Mouse (Mus musculus) liver, postnatal 0 days (tissue): ENCODE measurements around the gene Adamts4. TPM values are rescaled to one million over a fixed set of nuclear protein-coding genes. Genes with fewer than 3 reads are reported as not detected.

Source experiments
- ATAC-seq: fragments of 200-750 bp; cut with Nextera tagmentation; 2 replicates; pipeline ENCODE4 v1.8.0; 2017; ENCODE audit warnings: mild to moderate bottlenecking, moderate library complexity
- DNase-seq: peaks from one replicate; pipeline ENCODE4 v3.0.0-alpha.2; 2016
- H3K27ac ChIP-seq: fragments of 300-500 bp; sonication (generic); 2 replicates; pipeline ENCODE4 v1.5.1; 2014; ENCODE audit warnings: antibody characterized with exemption, moderate library complexity, mild to moderate bottlenecking, low read depth
- H3K27me3 ChIP-seq: fragments of 300-500 bp; sonication (generic); 2 replicates; pipeline ENCODE4 v1.6.1; 2014; ENCODE audit warnings: low read length, control low read depth, mixed read lengths; ENCODE audit not compliant: insufficient read depth
- H3K36me3 ChIP-seq: fragments of 300-500 bp; sonication (generic); replicated peaks from 2 replicates; pipeline ENCODE4 v1.6.1; 2014; ENCODE audit warnings: mild to moderate bottlenecking, control low read depth, low read length, moderate library complexity, mixed read lengths; ENCODE audit not compliant: insufficient read depth
- H3K4me1 ChIP-seq: fragments of 300-500 bp; sonication (generic); 2 replicates; pipeline ENCODE4 v1.6.1; 2014; ENCODE audit warnings: antibody characterized with exemption, mild to moderate bottlenecking, control low read depth; ENCODE audit not compliant: insufficient read depth
- H3K4me2 ChIP-seq: fragments of 300-500 bp; sonication (generic); 2 replicates; pipeline ENCODE4 v1.6.1; 2014; ENCODE audit warnings: low read depth, mild to moderate bottlenecking, low read length, moderate library complexity, mixed read lengths
- H3K4me3 ChIP-seq: fragments of 300-500 bp; sonication (generic); 2 replicates; pipeline ENCODE4 v1.5.1; 2014; ENCODE audit warnings: low read depth, low read length
- H3K9ac ChIP-seq: fragments of 300-500 bp; sonication (generic); replicated peaks from 2 replicates; pipeline ENCODE4 v1.6.1; 2014; ENCODE audit warnings: mild to moderate bottlenecking, moderate library complexity
- H3K9me3 ChIP-seq: fragments of 300-500 bp; sonication (generic); 2 replicates; pipeline ENCODE4 v1.6.1; 2016; ENCODE audit warnings: mild to moderate bottlenecking, control low read depth, low read length, mixed read lengths
- CTCF ChIP-seq: sonication (generic); IDR thresholded peaks from 2 replicates; pipeline ENCODE4 v1.5.1; 2016; ENCODE audit warnings: antibody characterized with exemption, low read depth
- EP300 ChIP-seq: IDR thresholded peaks from 2 replicates; pipeline ENCODE4 v1.6.1; 2016; ENCODE audit warnings: antibody characterized with exemption, low read depth, mild to moderate bottlenecking
- WGBS: fragments of 180-500 bp; shearing (Covaris S2); extraction: QIAGEN DNeasy Blood & Tissue Kit; methylation state at CpG from one replicate; pipeline ENCODE4 v1.1.7; 2014; ENCODE audit not compliant: insufficient replicate concordance; 5-methylcytosine and 5-hydroxymethylcytosine counted together
- polyA plus RNA-seq: library from polyadenylated mRNA; unstranded; fragments of >200 nt; fragmentation: Nextera tagmentation; extraction: Ambion mirVana; gene quantifications from 2 replicates; pipeline ENCODE4 v1.2.1, GENCODE M21; 2015

Gene Adamts4
- polyA plus RNA-seq, 1 experiment from 2014 or later = 0.51 TPM

DNA sequence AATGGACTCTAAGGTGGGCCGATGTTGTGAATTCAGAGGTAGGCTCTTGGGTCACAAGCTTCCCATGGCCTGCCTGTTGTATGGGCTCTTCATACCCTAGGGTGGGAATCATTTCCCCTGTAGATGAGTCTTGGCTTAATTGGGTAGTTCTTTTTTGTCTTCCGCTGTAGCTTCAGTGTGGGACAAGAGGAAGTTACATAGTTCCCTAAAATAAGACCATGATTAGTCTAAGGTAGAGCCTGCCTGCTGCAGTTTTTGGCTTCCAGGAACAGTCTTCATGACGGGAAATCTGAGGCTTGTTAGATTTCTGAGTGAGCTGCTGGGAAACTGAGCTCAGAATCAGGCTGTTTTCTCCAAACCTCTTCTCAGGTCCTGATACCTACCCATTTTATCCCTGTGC, 21.9 kb downstream of the Adamts4 start:
- ATAC-seq (no peak), DNase-seq (no peak)
- Histone ChIP-seq H3K27me3 (no peaks in the 10 kb centered on the region), H3K36me3 (peaks cover 42% of the 10 kb centered on the region), H3K27ac (peak overlapping the region; percentile 68), H3K4me2 (peak overlapping the region; percentile 85), H3K9me3 (no peaks in the 10 kb centered on the region), H3K4me3 (peak overlapping the region; percentile 90), H3K9ac (peak overlapping the region; percentile 83; the same call in 1 of the 2 replicates), H3K4me1 (peaks cover 21% of the 10 kb centered on the region)
- no peak for TF ChIP-seq EP300
- WGBS = 47% methylated on average over 3 of the region's 3 CpGs

- Histone ChIP-seq H3K4me2 (no peak overlapping the region), H3K4me3 (no peak overlapping the region), H3K27ac (no peak overlapping the region), H3K9me3 (no peaks in the 10 kb centered on the region), H3K9ac (no peak overlapping the region), H3K27me3 (no peaks in the 10 kb centered on the region), H3K36me3 (peaks cover 63% of the 10 kb centered on the region), H3K4me1 (peaks cover 21% of the 10 kb centered on the region)
- no peak for DNase-seq
- no peak for ATAC-seq
- 87% methylated on average over 12 of the region's 12 CpGs for WGBS
- no peak for TF ChIP-seq CTCF
- TF ChIP-seq EP300 = no peak
Measured at GRCm38 (mm10) chr1:171274171-171274570, 23.9 kb downstream of the Adamts4 start.

- no peak for ATAC-seq
- H3K36me3 ChIP-seq = peaks cover 69% of the 10 kb centered on the region
- H3K27ac ChIP-seq = no peak overlapping the region
- no peak for DNase-seq
- no peaks in the 10 kb centered on the region for H3K9me3 ChIP-seq
- no peak overlapping the region for H3K9ac ChIP-seq
- no peak for TF ChIP-seq EP300
- 91% methylated on average over 11 of the region's 11 CpGs for WGBS
- H3K4me1 ChIP-seq = peaks cover 17% of the 10 kb centered on the region
- no peak overlapping the region for H3K4me2 ChIP-seq
- no peak overlapping the region for H3K4me3 ChIP-seq
- no peaks in the 10 kb centered on the region for H3K27me3 ChIP-seq
Measured at GRCm38 (mm10) chr1:171275144-171275734, 25.0 kb downstream of the Adamts4 start.

- H3K4me2 ChIP-seq = no peak overlapping the region
- H3K36me3 ChIP-seq = peaks cover 69% of the 10 kb centered on the region
- H3K27me3 ChIP-seq = no peaks in the 10 kb centered on the region
- no peak overlapping the region for H3K4me3 ChIP-seq
- H3K9me3 ChIP-seq = no peaks in the 10 kb centered on the region
- ATAC-seq (no peak), DNase-seq (no peak)
- H3K4me1 ChIP-seq = peaks cover 14% of the 10 kb centered on the region
- WGBS = 88% methylated on average over 14 of the region's 14 CpGs
- no peak overlapping the region for H3K9ac ChIP-seq
- TF ChIP-seq CTCF (no peak), EP300 (no peak)
- 0 out of 2 replicates have a peak overlapping the region, but pooled peaks have one; percentile 11 for H3K27ac ChIP-seq
Measured at GRCm38 (mm10) chr1:171276110-171276748, 26.0 kb downstream of the Adamts4 start.

DNA sequence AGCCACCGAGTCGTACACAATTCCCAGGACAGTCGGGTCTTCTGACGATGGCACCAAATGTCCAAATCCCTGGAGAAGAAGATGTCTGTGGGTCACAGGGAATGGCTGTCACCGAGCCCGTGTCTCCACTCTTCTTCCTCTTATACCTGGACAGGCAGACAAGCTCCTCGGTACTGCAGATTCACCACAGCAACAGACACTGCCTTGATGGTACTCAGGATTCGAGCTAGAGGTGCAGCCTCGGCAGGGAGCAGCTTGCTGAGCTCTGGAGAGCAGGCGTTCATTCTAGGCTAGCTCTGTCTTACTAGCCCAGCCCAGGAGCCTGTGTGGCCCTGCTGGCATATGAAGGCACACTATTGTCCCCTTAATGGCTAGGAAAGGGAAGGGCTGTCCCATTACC, 27.5 kb downstream of the Adamts4 start:
- ATAC-seq (no peak), DNase-seq (peak; percentile 11)
- Histone ChIP-seq H3K4me3 (no peak overlapping the region), H3K27me3 (no peaks in the 10 kb centered on the region), H3K4me2 (peak overlapping the region; percentile 81; the same call in 1 of the 2 replicates), H3K9me3 (no peaks in the 10 kb centered on the region), H3K36me3 (peaks cover 71% of the 10 kb centered on the region), H3K27ac (no peak overlapping the region), H3K9ac (no peak overlapping the region; the same call in 1 of the 2 replicates), H3K4me1 (peaks cover 12% of the 10 kb centered on the region)
- 87% methylated on average over 10 of the region's 10 CpGs for WGBS
- TF ChIP-seq CTCF (no peak), EP300 (no peak)

- Histone ChIP-seq H3K36me3 (peaks cover 74% of the 10 kb centered on the region), H3K4me3 (peak overlapping the region; percentile 59), H3K4me2 (peak overlapping the region; percentile 81), H3K27ac (no peak overlapping the region), H3K9ac (peak overlapping the region; percentile 26; the same call in 1 of the 2 replicates), H3K27me3 (no peaks in the 10 kb centered on the region), H3K4me1 (peaks cover 12% of the 10 kb centered on the region), H3K9me3 (no peaks in the 10 kb centered on the region)
- whole genome bisulfite sequencing = 92% methylated on average over 8 of the region's 8 CpGs
- DNase-seq (peak; percentile 10), ATAC-seq (no peak)
- TF ChIP-seq EP300 = no peak
Measured at GRCm38 (mm10) chr1:171278436-171278835, 28.2 kb downstream of the Adamts4 start.
